Mouse (Mus musculus) Patski (cell line): ENCODE data around the gene Ccdc149. TPM values are rescaled to one million over a fixed set of nuclear protein-coding genes. Genes with fewer than 3 reads are reported as not detected.
A peak's percentile ranks its signal among the peaks of the same experiment; 100 is the strongest.

Experiments used
- ATAC-seq: fragments of 100-300 bp; one replicate; pipeline ENCODE4 v1.8.0; 2021
- CTCF ChIA-PET: fragments of 350-600 bp; sonication (Branson Sonifier 250); formaldehyde crosslinking; loops from one replicate; lab custom pipeline; 2022; ENCODE audit warnings: inconsistent platforms; lab: Charles Lee
- POLR2A ChIA-PET: fragments of 350-600 bp; sonication (Branson Sonifier 250); formaldehyde crosslinking; loops from one replicate; lab custom pipeline; 2022; ENCODE audit warnings: antibody characterized with exemption, inconsistent platforms; lab: Charles Lee
- DNase-seq: peaks from one replicate; pipeline ENCODE4 v3.0.0-alpha.2; 2011; ENCODE audit warnings: low read depth, low spot score
- H3K27me3 ChIP-seq: fragments of 371-371 bp; one replicate; pipeline ENCODE4 v1.5.1; 2021
- CTCF ChIP-seq: fragments of 100-300 bp; IDR thresholded peaks from one replicate; pipeline ENCODE4 v1.5.1; 2021
- in situ Hi-C: fragments of 300-500 bp; cut with MboI; formaldehyde crosslinking; loops from 3 replicates; pipeline ENCODE4 v1.11.1; 2018; ENCODE audit warnings: low pct_unique_long_range_greater_than_20kb, mixed read lengths
- polyA plus RNA-seq: library from polyadenylated mRNA; unstranded; gene quantifications from one replicate; pipeline ENCODE4 v1.2.3, GENCODE M21; 2021

The Ccdc149 gene
- polyA plus RNA-seq, 1 experiment from 2014 or later = 10.2 TPM

- TF ChIP-seq CTCF = no peak
- POLR2A ChIA-PET = no interaction called here
- in situ Hi-C loops = no loop called here
- ATAC-seq (no peak), DNase-seq (no peak)
- no peaks in the 10 kb centered on the region for H3K27me3 ChIP-seq
- CTCF ChIA-PET = no interaction called here
Observed at GRCm38 (mm10) chr5:52360286-52361049, 110.9 kb downstream of the Ccdc149 start.

GRCm38 (mm10) chr5:52358120-52358519 lies 113.2 kb downstream of the Ccdc149 start:
- no peak for DNase-seq
- H3K27me3 ChIP-seq = no peaks in the 10 kb centered on the region
- no peak for TF ChIP-seq CTCF
- ChIA-PET POLR2A (no interaction called here), CTCF (interaction anchor here (1.4 to 1.5 kb wide), 2 partner anchors 19 to 21 kb away, joined by 4 read pairs; no protein-coding TSS in a partner anchor)
- in situ Hi-C loops = no loop called here
- ATAC-seq = no peak

GRCm38 (mm10) chr5:52357175-52357754 lies 114.1 kb downstream of the Ccdc149 start:
- POLR2A ChIA-PET = no interaction called here
- DNase-seq (peak; percentile 61), ATAC-seq (peak; percentile 67)
- CTCF ChIA-PET = interaction anchor here (1.4 to 1.5 kb wide), 2 partner anchors 19 to 20 kb away, joined by 4 read pairs; no protein-coding TSS in a partner anchor
- in situ Hi-C loops = no loop called here
- no peaks in the 10 kb centered on the region for H3K27me3 ChIP-seq
- TF ChIP-seq CTCF = no peak

GRCm38 (mm10) chr5:52355612-52356011 lies 115.7 kb downstream of the Ccdc149 start:
- ChIA-PET CTCF (interaction anchor here (1.1 to 1.5 kb wide), 2 partner anchors 9 to 19 kb away, joined by 3 read pairs; no protein-coding TSS in a partner anchor), POLR2A (no interaction called here)
- TF ChIP-seq CTCF = no peak
- in situ Hi-C loops = no loop called here
- DNase-seq (no peak), ATAC-seq (no peak)
- H3K27me3 ChIP-seq = no peaks in the 10 kb centered on the region

- no peak for ATAC-seq
- CTCF ChIA-PET = no interaction called here
- no peak for DNase-seq
- no peaks in the 10 kb centered on the region for H3K27me3 ChIP-seq
- in situ Hi-C loops = no loop called here
- POLR2A ChIA-PET = no interaction called here
- TF ChIP-seq CTCF = no peak
Observed at GRCm38 (mm10) chr5:52354441-52354840, 116.9 kb downstream of the Ccdc149 start.

GRCm38 (mm10) chr5:52352730-52353129 lies 118.6 kb downstream of the Ccdc149 start:
- no peak for ATAC-seq
- in situ Hi-C loops = no loop called here
- CTCF ChIA-PET = interaction anchor here (0.9 kb wide), 1 partner anchor 11 kb away, joined by 3 read pairs; the partner anchor contains the start of gene Sod3
- no peaks in the 10 kb centered on the region for H3K27me3 ChIP-seq
- no peak for TF ChIP-seq CTCF
- POLR2A ChIA-PET = no interaction called here
- DNase-seq = no peak

GRCm38 (mm10) chr5:52351561-52351960 lies 119.8 kb downstream of the Ccdc149 start:
- no peak for DNase-seq
- no peak for TF ChIP-seq CTCF
- POLR2A ChIA-PET = no interaction called here
- in situ Hi-C loops = no loop called here
- no peaks in the 10 kb centered on the region for H3K27me3 ChIP-seq
- ATAC-seq = peak; percentile 40
- CTCF ChIA-PET = no interaction called here

- ATAC-seq (no peak), DNase-seq (no peak)
- ChIA-PET CTCF (no interaction called here), POLR2A (no interaction called here)
- no peak for TF ChIP-seq CTCF
- H3K27me3 ChIP-seq = no peaks in the 10 kb centered on the region
- in situ Hi-C loops = no loop called here
Observed at GRCm38 (mm10) chr5:52350451-52350850, 120.9 kb downstream of the Ccdc149 start.

GRCm38 (mm10) chr5:52346890-52347289 lies 124.4 kb downstream of the Ccdc149 start:
- ATAC-seq (no peak), DNase-seq (no peak)
- no peaks in the 10 kb centered on the region for H3K27me3 ChIP-seq
- no peak for TF ChIP-seq CTCF
- CTCF ChIA-PET = interaction anchor here (0.7 to 3.2 kb wide), 5 partner anchors 9 to 229 kb away, joined by 3 to 10 read pairs (median 3); no protein-coding TSS in a partner anchor
- POLR2A ChIA-PET = no interaction called here
- in situ Hi-C loops = loop anchor here (5.0 kb wide), 1 partner anchor 35 kb away; no protein-coding TSS in a partner anchor

- in situ Hi-C loops = no loop called here
- no peak for TF ChIP-seq CTCF
- ChIA-PET POLR2A (no interaction called here), CTCF (interaction anchor here (1.6 to 2.3 kb wide), 2 partner anchors 9 to 11 kb away, joined by 4 to 9 read pairs; no protein-coding TSS in a partner anchor)
- H3K27me3 ChIP-seq = no peaks in the 10 kb centered on the region
- ATAC-seq (no peak), DNase-seq (no peak)
Observed at GRCm38 (mm10) chr5:52339134-52339533, 132.2 kb downstream of the Ccdc149 start.

GRCm38 (mm10) chr5:52335590-52335989 lies 135.7 kb downstream of the Ccdc149 start:
- ChIA-PET POLR2A (no interaction called here), CTCF (interaction anchor here (0.7 kb wide), 1 partner anchor 40 kb away, joined by 3 read pairs; no protein-coding TSS in a partner anchor)
- peak; percentile 89 for ATAC-seq
- H3K27me3 ChIP-seq = no peaks in the 10 kb centered on the region
- in situ Hi-C loops = no loop called here
- no peak for TF ChIP-seq CTCF
- peak; percentile 42 for DNase-seq
